Mouse (Mus musculus): ENCODE measurements around the gene Ilk. TPM values are rescaled to one million over a fixed set of nuclear protein-coding genes. Genes with fewer than 3 reads are reported as not detected.

Gene Ilk
- 198 and 225 TPM in 2 replicates for polyA plus RNA-seq (2012; rRNA removed)

GRCm38 (mm10) chr7:105736264-105736901 is at the start of gene Ilk:
Gene Ilk (plus strand): TSS chr7:105736592.

GRCm38 (mm10) chr7:105736911-105737521 is 624 bp downstream of the Ilk start, which contains the start of gene Rrp8:
Gene Rrp8 (minus strand): TSS chr7:105737385.

GRCm38 (mm10) chr7:105743926-105744590 is 7.7 kb downstream of the Ilk start, which contains the start of gene Taf10:
Gene Taf10 (minus strand): TSS chr7:105744361.

GRCm38 (mm10) chr7:105751491-105752433 is 15.4 kb downstream of the Ilk start, which contains the start of gene Tpp1:
Gene Tpp1 (minus strand): TSS chr7:105752235.

GRCm38 (mm10) chr7:105787285-105788140 is 51.1 kb downstream of the Ilk start, which contains the start of gene Dchs1:
Gene Dchs1 (minus strand): TSS chr7:105787654.

Other genes with a start within 250 kb of the Ilk start
- gene Smpd1, start 182.2 kb upstream of the Ilk start, polyA plus RNA-seq (2012; rRNA removed) = 37.1 and 42.4 TPM in 2 replicates
- 215 and 247 TPM in 2 replicates for gene Apbb1, start 154.9 kb upstream of the Ilk start, polyA plus RNA-seq (2012; rRNA removed)
- 0.63 and 0.69 TPM in 2 replicates for gene Hpx, start 136.5 kb upstream of the Ilk start, polyA plus RNA-seq (2012; rRNA removed)
- 135 and 148 TPM in 2 replicates for gene Trim3, start 103.0 kb upstream of the Ilk start, polyA plus RNA-seq (2012; rRNA removed)
- gene Timm10b, start 96.5 kb upstream of the Ilk start, polyA plus RNA-seq (2012; rRNA removed) = 119 and 132 TPM in 2 replicates
- gene Arfip2, start 96.2 kb upstream of the Ilk start, polyA plus RNA-seq (2012; rRNA removed) = 122 and 123 TPM in 2 replicates
- gene Gm45799, start 96.0 kb upstream of the Ilk start, polyA plus RNA-seq (2012; rRNA removed) = 104 and 129 TPM in 2 replicates
- 6.8 and 8.0 TPM in 2 replicates for gene Dnhd1, start 85.8 kb upstream of the Ilk start, polyA plus RNA-seq (2012; rRNA removed)
- 18.5 and 19.5 TPM in 2 replicates for gene Rrp8, start 793 bp downstream of the Ilk start, polyA plus RNA-seq (2012; rRNA removed)
- gene Taf10, start 7.8 kb downstream of the Ilk start, polyA plus RNA-seq (2012; rRNA removed) = 239 and 264 TPM in 2 replicates
- 43.1 and 45.9 TPM in 2 replicates for gene Tpp1, start 15.6 kb downstream of the Ilk start, polyA plus RNA-seq (2012; rRNA removed)
- 56.3 and 58.4 TPM in 2 replicates for gene Dchs1, start 51.1 kb downstream of the Ilk start, polyA plus RNA-seq (2012; rRNA removed)
- 204 and 216 TPM in 2 replicates for gene Mrpl17, start 74.5 kb downstream of the Ilk start, polyA plus RNA-seq (2012; rRNA removed)
- gene Gm4070, start 217.4 kb downstream of the Ilk start, polyA plus RNA-seq (2012; rRNA removed) = 0.30 and 0.45 TPM in 2 replicates

Data from central nervous system, embryonic 14 days (tissue).